Mouse (Mus musculus): ENCODE data around the gene Lyplal1.
A peak's percentile ranks its signal among the peaks of the same experiment; 100 is the strongest.

Lyplal1 gene

GRCm38 (mm10) chr1:186116701-186117488 lies at the start of gene Lyplal1:
Lyplal1 (minus strand) TSS chr1:186117310.
- DNase-seq = peak; percentile 96

- no peak for DNase-seq
Measured at GRCm38 (mm10) chr1:186163616-186164015, 46.5 kb upstream of the Lyplal1 start.

GRCm38 (mm10) chr1:186163206-186163605 lies 46.1 kb upstream of the Lyplal1 start:
- no peak for DNase-seq

DNA sequence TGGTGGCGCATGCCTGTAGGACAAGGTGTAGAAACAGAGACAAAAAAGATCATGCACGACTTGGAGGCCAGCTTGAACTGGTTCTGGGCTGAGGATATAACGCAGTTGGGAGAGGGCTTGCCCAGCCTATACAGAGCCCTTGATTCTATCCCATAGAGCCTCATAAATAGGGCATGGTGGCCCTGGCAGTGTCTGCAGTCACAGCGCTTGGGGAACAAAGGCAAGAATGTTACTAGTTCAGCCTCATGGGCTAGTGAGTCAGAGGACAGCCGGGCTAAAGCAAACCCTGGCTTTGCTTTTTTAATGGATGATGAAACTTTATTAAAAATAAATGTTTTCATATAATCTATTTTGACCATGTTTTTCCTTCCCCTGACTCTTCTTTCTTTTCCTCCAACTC lies 33.3 kb upstream of the Lyplal1 start:
- DNase-seq = no peak

DNA sequence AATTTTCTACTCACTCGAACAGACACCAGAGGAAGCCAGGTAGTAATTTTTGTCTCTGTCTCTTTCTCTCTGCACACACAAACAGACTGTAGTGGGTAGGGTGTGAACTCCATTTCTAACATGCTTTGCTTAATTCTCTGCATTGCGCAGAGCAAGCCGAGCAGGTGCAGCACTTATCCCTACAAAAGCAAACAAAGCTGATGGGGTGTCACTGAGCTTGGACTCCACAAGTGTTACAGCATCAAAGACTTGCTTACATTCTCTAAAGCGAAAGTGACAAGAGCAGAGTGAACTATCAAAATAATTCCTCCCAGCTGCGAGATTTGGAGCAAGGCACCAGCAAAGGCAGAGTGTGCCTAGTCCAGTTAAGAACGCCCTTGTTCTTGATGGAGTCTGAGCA lies 28.3 kb upstream of the Lyplal1 start:
- DNase-seq = no peak

- no peak for DNase-seq
Measured at GRCm38 (mm10) chr1:186140191-186140590, 23.1 kb upstream of the Lyplal1 start.

DNA sequence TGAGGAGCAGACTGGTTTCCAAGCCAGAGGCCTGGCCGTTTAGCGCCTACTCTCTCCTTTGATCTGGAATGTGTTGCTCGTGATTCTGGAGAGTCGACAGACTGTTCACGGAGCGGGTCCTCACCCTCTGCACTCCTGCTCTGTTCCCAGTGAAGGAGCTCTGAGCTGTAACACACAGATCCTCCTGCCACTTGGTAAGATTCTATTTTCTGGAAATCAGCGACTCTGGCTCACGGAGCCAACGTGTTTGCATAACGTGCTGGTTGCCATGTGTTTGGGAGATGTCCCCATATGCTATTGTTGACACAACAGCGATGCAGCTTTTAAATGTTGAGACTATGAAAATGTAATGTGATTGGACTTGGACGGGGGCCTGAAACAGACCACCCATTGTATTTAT lies 20.8 kb upstream of the Lyplal1 start:
- no peak for DNase-seq

DNA sequence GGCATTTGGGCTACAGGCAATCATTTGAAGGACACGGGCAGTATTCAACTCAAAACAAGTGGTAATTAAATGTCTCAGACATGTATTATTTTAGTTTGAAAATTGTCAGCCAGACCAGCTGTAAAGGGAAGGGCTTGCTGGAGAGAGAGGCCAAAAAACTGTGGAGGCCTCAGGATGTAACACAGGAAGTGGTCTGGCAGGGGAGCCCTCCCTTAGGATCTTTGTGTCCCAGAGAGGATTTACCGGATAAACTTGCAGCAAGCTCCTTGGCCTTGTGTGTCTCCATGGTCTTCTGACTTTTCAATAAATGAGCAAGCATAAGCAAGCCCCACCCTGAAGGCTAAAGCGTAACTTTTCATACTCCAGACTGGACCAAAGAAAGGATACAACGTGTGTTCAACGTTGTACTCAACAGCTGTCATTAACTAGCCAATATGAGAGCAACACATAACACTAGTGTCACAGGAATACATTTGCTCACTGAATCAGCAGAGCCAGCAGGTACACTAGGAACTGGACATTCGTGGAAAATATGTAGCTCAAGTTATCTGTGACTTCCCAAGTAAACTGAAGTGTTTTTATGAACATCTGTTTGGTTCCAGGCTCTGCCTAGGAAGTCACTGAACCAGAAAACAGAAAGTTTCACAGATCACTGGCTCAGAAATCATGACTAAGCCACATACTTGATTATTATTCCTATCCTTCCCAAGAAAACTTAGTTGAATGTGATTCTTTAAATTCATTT lies 19.7 kb upstream of the Lyplal1 start:
- no peak for DNase-seq

GRCm38 (mm10) chr1:186131465-186131864 lies 14.4 kb upstream of the Lyplal1 start:
- no peak for DNase-seq

DNA sequence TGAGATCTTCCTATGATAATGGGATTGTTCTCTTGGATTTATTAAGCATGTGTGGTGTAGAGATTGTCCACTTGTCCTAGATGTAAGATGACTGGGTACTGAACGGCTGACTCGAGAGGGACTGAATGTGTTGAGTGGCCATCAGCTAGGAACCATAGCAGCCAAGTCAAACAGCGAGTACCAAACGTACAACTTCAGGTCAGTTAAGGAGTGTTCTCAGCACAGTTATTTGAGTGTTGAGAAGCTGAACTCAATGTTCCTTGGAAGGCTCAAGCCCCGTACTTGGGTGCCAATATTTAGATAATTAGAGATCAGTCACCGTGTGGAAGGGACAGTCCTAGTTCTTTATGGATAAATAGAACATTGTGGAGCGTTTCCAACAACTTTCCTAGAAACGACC lies 11.8 kb upstream of the Lyplal1 start:
- DNase-seq = no peak

- no peak for DNase-seq
Measured at GRCm38 (mm10) chr1:186126313-186126862, 9.3 kb upstream of the Lyplal1 start.

GRCm38 (mm10) chr1:186123690-186124089 lies 6.6 kb upstream of the Lyplal1 start:
- no peak for DNase-seq

DNA sequence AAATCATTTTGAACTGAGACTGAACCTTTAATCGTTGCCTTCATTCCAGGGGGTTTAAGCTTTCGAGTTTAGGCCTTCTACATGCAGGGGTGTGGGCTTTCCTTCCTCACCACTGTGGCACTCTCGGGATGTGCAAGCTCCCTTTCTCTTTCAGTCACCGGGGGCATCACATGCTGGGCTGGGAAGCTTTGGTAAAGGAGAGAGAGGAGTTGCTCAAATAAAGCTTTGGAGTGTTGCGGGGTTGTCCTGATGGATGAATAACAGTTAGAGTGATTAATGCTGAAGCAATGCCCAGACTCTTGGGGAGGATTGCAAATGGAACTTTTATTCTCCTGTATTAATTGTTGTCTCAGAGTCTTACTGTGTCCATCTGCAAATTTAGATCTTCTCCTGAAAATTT lies 2.7 kb upstream of the Lyplal1 start:
- no peak for DNase-seq

DNA sequence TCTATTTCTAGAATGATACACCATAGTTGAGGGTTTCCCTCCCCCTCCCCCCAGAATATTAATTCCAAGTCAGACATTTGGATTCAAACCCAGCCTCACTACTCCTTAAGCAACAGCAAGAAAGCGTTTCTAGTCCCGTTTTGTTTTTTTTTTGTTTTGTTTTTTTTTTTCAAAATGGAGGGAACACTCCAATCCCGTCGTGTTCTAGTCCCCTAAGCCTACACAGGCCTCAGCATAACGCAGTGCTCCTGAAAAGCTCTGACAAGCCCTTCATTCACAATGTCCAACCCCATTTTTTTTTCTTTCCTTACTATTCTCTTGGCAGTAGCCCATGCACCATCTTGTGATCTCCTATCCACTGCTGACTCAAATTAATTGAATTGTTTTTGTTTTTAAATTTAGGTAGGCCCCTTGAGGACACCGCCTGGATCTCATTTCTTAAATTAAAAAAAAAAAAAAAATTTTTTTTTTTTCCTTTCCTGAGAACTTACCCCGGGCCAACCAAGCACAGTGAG lies 967 bp downstream of the Lyplal1 start:
- DNase-seq = no peak

DNA sequence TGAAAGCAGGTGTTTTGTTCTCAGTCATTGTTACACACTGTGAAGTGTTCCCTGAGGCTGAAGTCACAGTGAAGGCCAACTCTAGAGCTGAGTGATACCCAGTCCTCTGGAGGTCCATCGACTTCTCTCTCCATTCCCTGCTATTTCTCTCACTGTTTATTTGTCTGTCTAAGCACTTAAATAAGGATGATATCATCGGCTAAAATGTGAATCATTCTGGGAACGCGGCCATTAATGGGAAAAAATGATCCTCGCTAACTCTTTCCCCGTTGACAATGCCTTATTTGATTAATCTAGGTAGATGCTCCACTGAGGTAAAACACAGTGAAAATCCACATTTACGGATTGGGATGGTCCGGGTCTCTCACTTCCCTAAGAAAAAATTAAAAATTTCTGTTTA lies 14.8 kb downstream of the Lyplal1 start:
- DNase-seq = no peak

DNA sequence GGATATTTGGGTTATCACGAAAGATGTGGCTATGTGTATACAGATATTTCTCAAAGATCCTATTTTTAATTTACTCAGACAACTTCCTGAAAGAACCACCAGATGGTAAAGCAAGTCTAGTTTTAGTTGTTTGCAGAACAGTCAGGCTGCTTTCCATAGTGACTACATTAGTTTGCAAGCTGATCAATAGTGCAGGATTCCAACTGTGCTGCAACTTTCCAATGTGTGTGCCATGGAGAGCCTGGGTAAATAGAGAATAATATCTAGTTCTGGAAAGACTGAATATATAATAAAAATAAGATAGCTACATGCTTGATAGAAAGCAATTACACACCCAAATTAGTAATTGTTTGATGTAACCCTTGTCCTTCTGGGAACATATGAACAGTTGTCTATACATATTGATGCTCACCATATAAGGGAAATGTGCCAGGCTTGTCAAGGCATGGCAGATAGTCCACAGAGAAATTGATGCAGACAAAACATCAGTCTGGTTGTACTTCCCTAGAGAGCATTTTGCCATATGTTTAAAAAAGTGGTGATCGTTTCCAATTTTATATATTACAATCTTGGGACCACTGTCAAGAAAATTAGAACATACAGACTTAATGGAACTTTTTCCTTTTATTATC lies 50.7 kb downstream of the Lyplal1 start:
- no peak for DNase-seq

DNA sequence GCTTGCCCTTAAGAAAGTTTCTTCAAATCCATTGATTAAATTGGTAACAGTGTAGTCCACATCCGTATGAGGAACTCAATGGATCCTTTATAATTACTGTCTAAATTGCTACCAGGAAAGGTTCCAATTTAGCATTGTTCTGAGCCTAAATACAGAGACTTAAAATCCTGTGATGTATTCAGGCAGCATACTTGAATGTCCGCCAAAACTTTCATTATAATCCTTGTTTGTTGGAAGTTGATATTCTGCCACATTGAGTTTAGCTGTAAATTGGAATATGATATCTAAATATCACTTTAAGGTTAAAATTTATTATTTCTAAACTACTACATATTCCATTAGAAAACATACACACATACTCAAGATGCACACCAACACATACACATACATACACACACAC lies 57.1 kb downstream of the Lyplal1 start:
- DNase-seq = no peak

GRCm38 (mm10) chr1:186054227-186054626 lies 62.9 kb downstream of the Lyplal1 start:
- no peak for DNase-seq

DNA sequence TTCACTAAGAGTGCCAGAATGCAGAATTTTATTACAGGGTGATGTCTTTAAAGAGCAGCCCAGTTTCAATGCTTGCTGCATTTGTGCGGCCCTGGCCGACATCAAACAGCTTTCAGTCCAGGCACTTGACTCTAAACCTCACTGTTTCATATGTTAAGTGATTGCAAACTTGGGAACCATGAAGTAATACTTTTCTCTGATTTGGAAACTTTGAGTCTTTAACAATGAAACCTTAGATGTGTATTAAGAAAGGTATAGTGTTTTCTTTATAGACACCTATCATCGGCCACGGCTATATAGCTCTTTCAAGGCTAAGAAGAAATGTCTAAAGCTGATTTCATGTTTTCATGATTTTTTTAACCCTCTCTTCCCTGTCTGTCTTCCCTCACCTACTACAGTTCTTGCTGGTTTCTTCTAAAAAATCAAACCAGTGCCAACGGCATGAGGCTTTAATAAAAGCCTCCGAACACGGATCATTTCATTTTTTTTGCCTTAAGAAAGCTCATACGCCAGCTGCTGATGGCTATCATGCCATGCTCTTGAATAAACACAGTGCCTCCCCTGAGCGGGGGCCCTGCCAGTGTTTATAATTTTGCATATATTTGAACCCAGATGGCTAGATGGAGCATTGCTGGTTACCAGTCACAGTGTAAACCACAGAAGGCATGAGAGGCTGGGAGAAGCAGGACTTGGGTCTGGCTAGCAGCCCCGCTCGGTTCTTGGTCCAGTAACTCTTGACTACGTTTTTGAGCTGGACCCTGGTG lies 63.6 kb downstream of the Lyplal1 start:
- no peak for DNase-seq

GRCm38 (mm10) chr1:186043709-186044452 lies 73.2 kb downstream of the Lyplal1 start:
- no peak for DNase-seq

DNA sequence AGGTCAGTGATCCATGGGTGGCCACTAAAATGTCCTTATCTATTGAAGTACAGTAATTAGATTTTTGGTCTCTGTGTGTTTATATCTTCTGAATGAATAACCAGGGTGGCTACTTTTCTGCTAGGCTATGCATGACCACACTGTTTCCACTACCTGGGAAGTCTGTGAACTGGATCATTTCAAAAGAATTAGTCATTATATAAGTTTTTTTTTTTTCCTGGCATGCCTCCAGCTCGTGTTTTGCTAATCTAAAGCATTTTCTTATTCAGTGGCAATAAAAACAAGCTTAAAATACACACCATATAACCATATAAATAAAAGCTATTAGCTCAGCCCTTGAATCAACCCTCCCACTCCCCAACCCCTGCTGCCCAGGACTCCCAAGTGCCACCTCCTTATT lies 75.3 kb downstream of the Lyplal1 start:
- no peak for DNase-seq
